Mouse (Mus musculus): Measurements from ENCODE around the gene Cryzl1.

DNA sequence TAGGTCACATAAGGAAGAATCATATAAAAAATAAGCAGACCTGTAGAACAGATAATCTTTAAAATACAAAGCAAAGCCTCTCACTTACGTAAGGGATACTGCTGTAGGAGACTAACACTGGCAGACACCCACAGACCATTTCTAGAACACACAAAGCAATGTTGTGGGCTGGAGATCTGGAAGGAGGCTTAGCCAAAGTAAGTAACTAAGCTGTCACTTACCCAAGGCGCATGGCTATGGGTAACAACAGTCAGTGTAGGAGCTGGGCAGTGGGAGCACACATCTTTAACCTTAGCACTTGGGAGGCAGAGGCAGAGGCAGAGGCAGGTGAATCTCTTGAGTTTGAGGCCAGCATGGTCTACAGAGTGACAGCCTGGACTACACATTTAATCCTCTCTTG, 89.1 kb downstream of the Cryzl1 start:
- TF ChIP-seq POLR2A (IDR thresholded peaks at IDR 0.05; ENCODE audit: low read depth, low read length) (no peak), CTCF (IDR thresholded peaks at IDR 0.05; ENCODE audit: extremely low read depth, insufficient read length, insufficient replicate concordance, low read depth, low read length) (no peak)

All from small intestine, adult 2 months (tissue).